Mouse (Mus musculus): ENCODE data around the gene Atp1b1. TPM values are rescaled to one million over a fixed set of nuclear protein-coding genes. Genes with fewer than 3 reads are reported as not detected.

The Atp1b1 gene
- polyA plus RNA-seq, 1 experiment from 2014 or later = 23.7 TPM

DNA sequence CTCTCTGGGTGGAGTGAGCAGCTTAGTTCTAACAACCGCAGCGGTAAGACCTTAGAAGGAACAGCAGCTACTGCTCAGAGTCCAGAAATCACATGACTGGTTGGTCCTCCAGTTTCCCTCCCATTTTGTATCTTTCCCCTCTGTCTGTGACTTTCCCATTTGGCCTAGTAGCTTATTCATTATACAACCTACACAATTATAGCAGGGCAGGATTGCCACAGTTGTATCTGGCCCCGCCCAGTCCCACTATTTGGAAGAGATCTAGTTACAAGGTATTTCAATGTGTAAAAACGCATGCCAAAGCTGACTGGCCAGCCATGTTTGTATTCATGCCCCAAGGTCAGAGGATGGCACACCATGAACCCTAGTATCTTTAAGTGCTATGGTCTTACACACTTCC is 7.5 kb downstream of the Atp1b1 start:
- Histone ChIP-seq H3K9me3 (ENCODE audit: low read depth, low read length) (no peaks in the 10 kb centered on the region), H3K27ac (ENCODE audit: low read depth) (no peak overlapping the region), H3K36me3 (ENCODE audit: insufficient read depth) (no peaks in the 10 kb centered on the region; the same call in 1 of the 2 replicates), H3K4me3 (ENCODE audit: low read depth, low read length) (no peak overlapping the region), H3K9ac (no peak overlapping the region), H3K4me1 (ENCODE audit: insufficient read depth) (no peaks in the 10 kb centered on the region), H3K4me2 (no peak overlapping the region), H3K27me3 (ENCODE audit: insufficient read depth, low read length) (peaks cover 6% of the 10 kb centered on the region)
- WGBS = 84% methylated on average over 4 of the region's 4 CpGs
- ATAC-seq (ENCODE audit: insufficient read depth) (no peak), DNase-seq (no peak)
- no peak for TF ChIP-seq CTCF (IDR thresholded peaks at IDR 0.05; ENCODE audit: low read depth)

DNA sequence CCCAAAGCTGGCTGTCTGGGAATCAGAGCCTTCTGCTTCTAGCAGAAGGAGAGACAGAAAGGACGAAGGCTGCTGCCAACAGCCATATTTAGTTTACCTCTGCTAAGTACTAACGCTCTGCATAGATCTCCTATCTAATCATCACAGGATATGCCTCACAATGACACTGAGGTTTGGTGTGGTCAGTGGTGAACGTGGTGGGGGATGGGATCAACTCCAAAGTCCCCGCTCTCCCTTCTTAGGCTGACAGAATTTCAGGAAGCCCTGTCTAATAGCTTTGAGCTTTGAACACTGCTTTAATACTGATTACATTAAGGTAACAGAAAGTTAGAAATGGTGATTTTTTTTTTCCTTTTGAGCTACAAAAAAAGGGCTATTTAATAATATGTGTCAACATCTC is 7.9 kb downstream of the Atp1b1 start:
- peaks cover 5% of the 10 kb centered on the region for H3K27me3 ChIP-seq (ENCODE audit: insufficient read depth, low read length)
- WGBS = 68% methylated on average over 4 of the region's 4 CpGs
- TF ChIP-seq CTCF (IDR thresholded peaks at IDR 0.05; ENCODE audit: low read depth) = no peak
- no peaks in the 10 kb centered on the region; the same call in 1 of the 2 replicates for H3K36me3 ChIP-seq (ENCODE audit: insufficient read depth)
- no peaks in the 10 kb centered on the region for H3K4me1 ChIP-seq (ENCODE audit: insufficient read depth)
- H3K4me2 ChIP-seq = no peak overlapping the region
- no peak for ATAC-seq (ENCODE audit: insufficient read depth)
- no peak overlapping the region for H3K27ac ChIP-seq (ENCODE audit: low read depth)
- no peak for DNase-seq
- H3K4me3 ChIP-seq (ENCODE audit: low read depth, low read length) = no peak overlapping the region
- no peak overlapping the region for H3K9ac ChIP-seq
- no peaks in the 10 kb centered on the region for H3K9me3 ChIP-seq (ENCODE audit: low read depth, low read length)

DNA sequence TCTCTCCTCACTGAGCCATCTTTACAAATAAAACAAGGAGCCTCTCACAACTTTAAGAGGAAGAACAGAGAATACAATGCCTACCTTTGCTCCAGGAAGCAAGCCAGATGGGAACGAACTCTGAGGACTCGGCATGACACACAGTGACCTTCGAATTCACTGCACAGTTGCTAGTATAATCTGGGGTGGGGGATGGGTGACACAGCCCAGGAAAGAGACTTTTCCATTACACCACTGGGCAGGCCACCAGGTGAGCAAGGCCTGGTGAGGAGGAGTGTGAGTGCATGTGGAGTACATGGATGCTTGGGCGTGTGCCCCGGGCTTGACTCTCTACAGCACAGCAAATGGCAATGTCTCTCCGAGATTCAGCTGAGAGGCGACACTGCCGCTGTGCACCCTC is 8.5 kb downstream of the Atp1b1 start:
- no peaks in the 10 kb centered on the region; the same call in 1 of the 2 replicates for H3K36me3 ChIP-seq (ENCODE audit: insufficient read depth)
- no peaks in the 10 kb centered on the region for H3K4me1 ChIP-seq (ENCODE audit: insufficient read depth)
- H3K27me3 ChIP-seq (ENCODE audit: insufficient read depth, low read length) = no peaks in the 10 kb centered on the region; the same call in none of the 2 replicates
- no peak overlapping the region for H3K9ac ChIP-seq
- DNase-seq = no peak
- H3K4me2 ChIP-seq = no peak overlapping the region
- H3K9me3 ChIP-seq (ENCODE audit: low read depth, low read length) = no peaks in the 10 kb centered on the region
- no peak for TF ChIP-seq CTCF (IDR thresholded peaks at IDR 0.05; ENCODE audit: low read depth)
- no peak for ATAC-seq (ENCODE audit: insufficient read depth)
- no peak overlapping the region for H3K4me3 ChIP-seq (ENCODE audit: low read depth, low read length)
- no peak overlapping the region for H3K27ac ChIP-seq (ENCODE audit: low read depth)
- WGBS = 80% methylated on average over 8 of the region's 8 CpGs

DNA sequence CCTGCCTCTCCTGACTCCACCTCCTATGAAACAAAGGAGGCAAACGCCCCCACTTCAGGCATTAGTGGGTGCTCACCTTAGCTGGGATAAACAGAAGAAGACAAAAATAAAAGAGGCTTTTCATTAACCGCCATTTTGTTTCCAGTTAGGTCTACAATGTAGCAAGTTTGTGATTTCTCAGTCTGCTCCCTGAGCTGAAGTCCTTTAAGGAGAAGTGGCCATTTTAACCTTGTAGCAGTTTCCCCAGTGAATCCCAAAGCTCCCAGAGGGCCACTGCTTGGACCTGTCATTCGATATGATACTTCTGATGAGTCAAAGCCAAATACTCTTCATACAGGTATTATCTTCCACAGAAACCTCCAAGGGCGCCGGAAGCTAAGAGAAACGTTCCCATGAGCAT is 10.6 kb downstream of the Atp1b1 start:
- Histone ChIP-seq H3K4me3 (ENCODE audit: low read depth, low read length) (no peak overlapping the region), H3K27me3 (ENCODE audit: insufficient read depth, low read length) (no peaks in the 10 kb centered on the region), H3K27ac (ENCODE audit: low read depth) (no peak overlapping the region), H3K36me3 (ENCODE audit: insufficient read depth) (no peaks in the 10 kb centered on the region; the same call in 1 of the 2 replicates), H3K4me1 (ENCODE audit: insufficient read depth) (no peaks in the 10 kb centered on the region), H3K9ac (no peak overlapping the region), H3K9me3 (ENCODE audit: low read depth, low read length) (no peaks in the 10 kb centered on the region), H3K4me2 (no peak overlapping the region)
- ATAC-seq (ENCODE audit: insufficient read depth) (no peak), DNase-seq (no peak)
- no peak for TF ChIP-seq CTCF (IDR thresholded peaks at IDR 0.05; ENCODE audit: low read depth)
- 80% methylated on average over 6 of the region's 6 CpGs for WGBS

DNA sequence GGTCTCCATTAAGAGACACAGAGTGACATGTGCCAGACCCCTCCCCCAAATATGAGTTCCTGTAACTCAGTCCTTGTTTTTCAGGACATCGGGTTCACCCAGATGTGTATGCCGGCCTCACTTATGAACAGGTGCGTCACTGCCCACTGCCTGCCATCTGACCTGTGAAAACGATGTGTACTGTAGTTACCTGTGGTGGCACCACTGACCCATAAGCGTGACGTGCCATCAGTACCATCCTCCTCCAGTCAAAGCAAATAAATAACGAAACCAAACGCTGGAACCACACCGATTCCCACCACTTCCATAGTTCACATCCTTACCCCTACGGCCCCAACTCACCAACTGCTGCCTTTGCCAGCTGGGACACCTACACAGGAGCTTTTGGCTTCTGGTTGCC is 11.6 kb downstream of the Atp1b1 start:
- Histone ChIP-seq H3K4me2 (no peak overlapping the region), H3K9ac (no peak overlapping the region), H3K4me1 (ENCODE audit: insufficient read depth) (no peaks in the 10 kb centered on the region), H3K27ac (ENCODE audit: low read depth) (no peak overlapping the region), H3K27me3 (ENCODE audit: insufficient read depth, low read length) (no peaks in the 10 kb centered on the region), H3K9me3 (ENCODE audit: low read depth, low read length) (no peaks in the 10 kb centered on the region), H3K4me3 (ENCODE audit: low read depth, low read length) (no peak overlapping the region), H3K36me3 (ENCODE audit: insufficient read depth) (no peaks in the 10 kb centered on the region)
- no peak for TF ChIP-seq CTCF (IDR thresholded peaks at IDR 0.05; ENCODE audit: low read depth)
- ATAC-seq (ENCODE audit: insufficient read depth) (no peak), DNase-seq (no peak)
- 87% methylated on average over 10 of the region's 10 CpGs for WGBS

DNA sequence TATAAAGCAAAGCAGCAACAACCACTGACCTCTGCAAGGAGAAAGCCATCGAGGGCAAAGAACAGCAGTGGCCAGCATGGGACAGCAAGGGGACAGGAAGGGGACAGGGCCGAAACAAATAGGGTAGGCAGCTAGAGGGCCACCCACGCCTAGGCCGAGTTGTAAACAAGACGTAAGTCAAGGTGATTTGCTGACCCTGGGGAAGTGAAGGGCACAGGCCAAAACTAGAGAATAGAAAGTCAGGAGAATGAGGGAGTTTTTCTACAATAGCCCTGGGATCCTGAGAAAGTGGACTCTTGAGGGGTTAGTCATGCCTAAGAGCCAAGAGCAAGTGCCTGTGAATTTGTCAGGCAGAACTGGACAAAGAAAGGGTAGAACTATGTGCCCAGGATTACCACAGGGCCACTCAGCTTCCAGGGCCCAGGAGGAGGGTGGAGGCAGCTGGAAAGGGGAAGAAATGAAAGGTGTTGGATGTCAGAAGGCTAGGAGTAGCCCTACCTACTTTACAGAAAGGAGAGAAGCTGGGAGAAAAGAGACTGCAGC is 12.5 kb downstream of the Atp1b1 start:
- Histone ChIP-seq H3K4me3 (ENCODE audit: low read depth, low read length) (no peak overlapping the region), H3K9me3 (ENCODE audit: low read depth, low read length) (no peaks in the 10 kb centered on the region), H3K4me1 (ENCODE audit: insufficient read depth) (no peaks in the 10 kb centered on the region), H3K9ac (no peak overlapping the region), H3K36me3 (ENCODE audit: insufficient read depth) (no peaks in the 10 kb centered on the region), H3K27ac (ENCODE audit: low read depth) (no peak overlapping the region), H3K27me3 (ENCODE audit: insufficient read depth, low read length) (no peaks in the 10 kb centered on the region), H3K4me2 (no peak overlapping the region)
- DNase-seq = no peak
- 76% methylated on average over 5 of the region's 5 CpGs for WGBS
- no peak for TF ChIP-seq CTCF (IDR thresholded peaks at IDR 0.05; ENCODE audit: low read depth)
- no peak for ATAC-seq (ENCODE audit: insufficient read depth)

DNA sequence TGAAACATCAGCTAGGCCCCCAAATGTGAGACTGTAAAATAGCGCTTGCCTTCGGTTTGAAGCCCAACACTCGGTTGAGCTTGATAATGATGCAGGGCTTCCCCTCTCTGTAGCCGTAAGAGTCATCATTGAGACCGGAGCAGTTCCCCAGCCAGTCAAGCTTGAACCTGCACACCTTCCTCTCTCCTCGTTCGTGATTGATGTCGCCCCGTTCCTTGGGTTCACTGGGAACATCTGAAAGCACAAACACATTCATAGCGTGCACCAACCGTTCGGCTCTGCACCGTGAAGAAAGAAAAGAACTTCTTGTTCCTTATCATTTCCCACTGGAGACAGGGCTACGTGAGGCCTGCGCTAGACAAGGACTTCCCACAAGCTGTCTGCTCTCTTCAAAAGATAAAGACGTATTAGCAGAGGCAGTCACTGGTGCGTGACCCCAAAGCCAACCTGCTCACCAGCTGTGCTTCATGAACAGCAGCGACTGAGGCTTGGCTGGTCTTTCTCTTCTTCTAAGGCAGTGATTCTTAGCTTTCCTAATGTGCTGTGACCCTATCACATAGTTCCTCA is 16.7 kb downstream of the Atp1b1 start:
- WGBS = 59% methylated on average over 18 of the region's 18 CpGs
- Histone ChIP-seq H3K4me1 (ENCODE audit: insufficient read depth) (no peaks in the 10 kb centered on the region), H3K4me2 (no peak overlapping the region), H3K9ac (no peak overlapping the region), H3K4me3 (ENCODE audit: low read depth, low read length) (no peak overlapping the region), H3K27me3 (ENCODE audit: insufficient read depth, low read length) (no peaks in the 10 kb centered on the region), H3K27ac (ENCODE audit: low read depth) (no peak overlapping the region), H3K9me3 (ENCODE audit: low read depth, low read length) (no peaks in the 10 kb centered on the region), H3K36me3 (ENCODE audit: insufficient read depth) (peaks cover 28% of the 10 kb centered on the region; the same call in 1 of the 2 replicates)
- ATAC-seq (ENCODE audit: insufficient read depth) (no peak), DNase-seq (no peak)
- TF ChIP-seq CTCF (IDR thresholded peaks at IDR 0.05; ENCODE audit: low read depth) = no peak
